Mouse (Mus musculus) heart, embryonic 15.5 days (tissue): ENCODE data around the gene D130052B06Rik. TPM values are rescaled to one million over a fixed set of nuclear protein-coding genes. Genes with fewer than 3 reads are reported as not detected.

Source experiments
- ATAC-seq: fragments of 200-750 bp; cut with Nextera tagmentation; replicated peaks from 2 replicates; pipeline ENCODE4 v1.8.0; 2017; ENCODE audit warnings: low read depth, moderate TSS enrichment; ENCODE audit not compliant: insufficient number of reproducible peaks, insufficient read depth, low FRiP score
- H3K27ac ChIP-seq: fragments of 300-500 bp; sonication (generic); 2 replicates; pipeline ENCODE4 v1.5.1; 2015; ENCODE audit warnings: mild to moderate bottlenecking, inconsistent platforms
- H3K27me3 ChIP-seq: fragments of 300-500 bp; sonication (generic); 2 replicates; pipeline ENCODE4 v1.6.1; 2015; ENCODE audit warnings: inconsistent platforms
- H3K36me3 ChIP-seq: fragments of 300-500 bp; sonication (generic); 2 replicates; pipeline ENCODE4 v1.6.1; 2015; ENCODE audit warnings: mild to moderate bottlenecking, inconsistent platforms
- H3K4me1 ChIP-seq: fragments of 300-500 bp; sonication (generic); replicated peaks from 2 replicates; pipeline ENCODE4 v1.6.1; 2015; ENCODE audit warnings: inconsistent platforms
- H3K4me2 ChIP-seq: fragments of 300-500 bp; sonication (generic); 2 replicates; pipeline ENCODE4 v1.6.1; 2015; ENCODE audit warnings: inconsistent platforms, mild to moderate bottlenecking, moderate library complexity
- H3K4me3 ChIP-seq: fragments of 300-500 bp; sonication (generic); 2 replicates; pipeline ENCODE4 v1.5.1; 2015; ENCODE audit warnings: mild to moderate bottlenecking, inconsistent platforms
- H3K9ac ChIP-seq: fragments of 300-500 bp; sonication (generic); 2 replicates; pipeline ENCODE4 v1.6.1; 2015; ENCODE audit warnings: mild to moderate bottlenecking, inconsistent platforms
- H3K9me3 ChIP-seq: fragments of 300-500 bp; sonication (generic); replicated peaks from 2 replicates; pipeline ENCODE4 v1.6.1; 2016; ENCODE audit warnings: inconsistent platforms
- WGBS: fragments of 180-500 bp; shearing (Covaris S2); methylation state at CpG from one replicate; pipeline ENCODE4 v1.1.7; 2015; ENCODE audit warnings: mixed read lengths; 5-methylcytosine and 5-hydroxymethylcytosine counted together
- polyA plus RNA-seq: library from polyadenylated mRNA; unstranded; fragments of >200 nt; fragmentation: Nextera tagmentation; extraction: Ambion mirVana; gene quantifications from 2 replicates; pipeline ENCODE4 v1.2.1, GENCODE M21; 2015

D130052B06Rik gene
- polyA plus RNA-seq, 1 experiment from 2014 or later = not detected

DNA sequence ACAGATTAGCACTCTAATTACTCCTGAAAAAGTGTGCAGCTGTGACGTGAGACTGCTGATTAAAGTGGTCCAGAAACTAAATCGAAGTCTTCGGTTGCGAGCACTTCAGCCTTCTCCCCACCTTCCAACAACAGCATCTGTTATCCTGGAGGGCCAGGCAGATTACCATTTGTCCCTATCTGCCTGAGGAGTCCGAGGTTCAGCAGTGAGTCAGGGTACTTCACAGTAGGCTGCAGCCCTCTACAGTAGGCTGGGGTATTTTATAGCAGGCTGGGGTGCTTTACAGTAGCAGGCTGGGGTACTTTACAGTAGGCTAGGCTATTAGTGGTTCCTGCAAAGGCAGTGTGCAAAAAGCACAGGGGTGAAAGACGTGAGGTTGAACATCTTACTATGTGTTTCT, 69.3 kb downstream of the D130052B06Rik start:
- H3K4me2 ChIP-seq = no peak overlapping the region
- no peak overlapping the region for H3K9ac ChIP-seq
- no peak overlapping the region for H3K4me3 ChIP-seq
- H3K27me3 ChIP-seq = no peaks in the 10 kb centered on the region
- H3K36me3 ChIP-seq = no peaks in the 10 kb centered on the region
- H3K27ac ChIP-seq = no peak overlapping the region
- no peaks in the 10 kb centered on the region for H3K4me1 ChIP-seq
- ATAC-seq = no peak
- no peaks in the 10 kb centered on the region for H3K9me3 ChIP-seq
- WGBS = 47% methylated on average over 6 of the region's 6 CpGs

DNA sequence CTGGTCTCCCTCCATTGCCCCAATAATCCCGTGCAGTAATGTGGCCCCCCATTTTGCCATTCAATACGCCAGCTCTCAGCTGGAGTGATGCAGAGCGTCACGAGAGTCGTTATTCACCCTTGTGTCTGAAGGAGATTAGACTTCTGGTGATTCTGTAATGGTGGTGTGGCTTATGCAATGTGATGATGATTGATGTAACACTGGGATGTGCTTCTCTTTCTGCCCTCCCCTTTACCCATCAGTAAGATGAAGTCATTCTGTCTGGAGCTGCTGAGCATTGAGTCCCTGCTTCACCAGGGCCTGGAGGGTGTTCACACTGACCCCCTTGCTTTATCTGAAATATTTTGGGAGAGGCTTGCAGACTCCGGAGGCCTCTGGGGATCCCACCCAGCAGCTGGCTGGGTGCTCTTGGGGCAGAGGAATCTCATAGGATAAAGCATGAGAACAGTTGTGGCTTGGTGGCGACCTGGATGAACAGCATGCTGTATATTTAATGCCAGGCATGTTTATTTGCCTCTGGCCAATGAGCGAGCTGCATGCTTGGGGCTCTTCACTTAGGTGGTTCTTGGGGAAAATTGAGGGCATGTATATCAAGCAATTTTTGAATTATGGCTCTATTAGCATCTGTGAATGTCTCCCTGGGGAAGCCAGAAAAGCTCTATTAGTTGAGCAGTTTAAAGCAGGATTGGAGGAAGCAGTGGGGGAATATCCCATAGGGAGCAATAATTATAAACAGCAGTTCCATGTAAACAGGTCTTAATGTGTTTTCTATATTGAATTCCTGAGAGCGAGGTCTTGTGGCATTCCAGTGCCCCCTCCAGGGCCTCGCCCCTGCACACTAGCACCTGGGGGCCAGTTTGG, 71.2 kb downstream of the D130052B06Rik start:
- no peak overlapping the region for H3K4me2 ChIP-seq
- H3K4me1 ChIP-seq = no peaks in the 10 kb centered on the region
- H3K27me3 ChIP-seq = no peaks in the 10 kb centered on the region
- H3K36me3 ChIP-seq = no peaks in the 10 kb centered on the region
- no peak overlapping the region for H3K9ac ChIP-seq
- no peak overlapping the region for H3K4me3 ChIP-seq
- 71% methylated on average over 10 of the region's 10 CpGs for WGBS
- no peak overlapping the region for H3K27ac ChIP-seq
- H3K9me3 ChIP-seq = no peaks in the 10 kb centered on the region
- no peak for ATAC-seq

Other genes starting within 250 kb of the D130052B06Rik start
- 3.1 and 4.2 TPM in 2 replicates for gene Ranbp17, start 85.6 kb upstream of the D130052B06Rik start, polyA plus RNA-seq
- gene Gabrp, start 20.3 kb upstream of the D130052B06Rik start, polyA plus RNA-seq = 0.09 and 0.27 TPM in 2 replicates